Mouse (Mus musculus): ENCODE results near the gene Pigk. TPM values are rescaled to one million over a fixed set of nuclear protein-coding genes. Genes with fewer than 3 reads are reported as not detected.
"Not testable (repeated sequence)": the region's sequence is repeated elsewhere in the genome, so short reads cannot be mapped to it uniquely, and the experiment has no call there.

Pigk gene
- polyA plus RNA-seq (2016; fragmentation: Nextera tagmentation; extraction: Ambion mirVana) = 31.9 and 38.4 TPM in 2 replicates

GRCm38 (mm10) chr3:152713991-152714902 is at the start of gene Pigk:
Gene Pigk, plus strand, starts transcription at chr3:152714100.
- WGBS = under 1% methylated on average over 48 of the region's 48 CpGs
- peak within 1 kb of the TSS; percentile 91 for H3K27ac ChIP-seq
- peaks cover 12% of the 10 kb centered on the region for H3K4me1 ChIP-seq
- H3K36me3 ChIP-seq (replicated peaks) = no peaks in the 10 kb centered on the region
- peak within 1 kb of the TSS; percentile 96 for H3K4me3 ChIP-seq
- DNase-seq (ENCODE audit: extremely low spot score, low spot score) = peak; percentile 89
- no peaks in the 10 kb centered on the region for H3K9me3 ChIP-seq
- H3K27me3 ChIP-seq (ENCODE audit: poor library complexity, severe bottlenecking) = no peaks in the 10 kb centered on the region

DNA sequence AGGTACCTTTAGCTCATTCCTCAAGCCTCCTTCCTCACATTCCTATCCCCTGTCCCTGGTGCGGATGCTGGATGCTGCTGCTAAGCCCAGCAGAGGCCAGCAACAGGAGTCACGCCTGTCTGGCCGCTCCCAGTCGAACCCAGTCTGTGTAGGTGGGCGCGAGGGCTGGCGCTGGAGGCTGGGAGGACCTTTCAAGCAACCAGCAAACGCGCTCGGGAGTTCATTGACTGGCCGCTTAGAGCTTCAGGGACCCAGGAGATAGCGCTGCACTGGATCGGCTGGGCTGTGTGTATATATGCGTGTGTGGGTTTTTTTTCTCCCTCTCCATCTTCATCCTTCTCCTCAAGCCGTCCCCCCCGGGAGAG is 46.9 kb upstream of the Pigk start:
- H3K27ac ChIP-seq = no peak overlapping the region
- peaks cover 15% of the 10 kb centered on the region for H3K4me1 ChIP-seq
- H3K4me3 ChIP-seq = peak overlapping the region; percentile 68
- WGBS = 0% methylated on average over 16 of the region's 16 CpGs
- no peaks in the 10 kb centered on the region for H3K9me3 ChIP-seq
- no peaks in the 10 kb centered on the region for H3K36me3 ChIP-seq (replicated peaks)
- peak; percentile 40 for DNase-seq (ENCODE audit: extremely low spot score, low spot score)
- H3K27me3 ChIP-seq (ENCODE audit: poor library complexity, severe bottlenecking) = peaks cover 59% of the 10 kb centered on the region

GRCm38 (mm10) chr3:152667356-152668211 is 46.3 kb upstream of the Pigk start:
- H3K4me1 ChIP-seq = peaks cover 15% of the 10 kb centered on the region
- peak overlapping the region; percentile 68 for H3K4me3 ChIP-seq
- H3K27me3 ChIP-seq (ENCODE audit: poor library complexity, severe bottlenecking) = peaks cover 65% of the 10 kb centered on the region
- peak; percentile 46 for DNase-seq (ENCODE audit: extremely low spot score, low spot score)
- H3K9me3 ChIP-seq = no peaks in the 10 kb centered on the region
- WGBS = under 1% methylated on average over 75 of the region's 82 CpGs
- H3K27ac ChIP-seq = peak overlapping the region; percentile 73
- no peaks in the 10 kb centered on the region for H3K36me3 ChIP-seq (replicated peaks)

DNA sequence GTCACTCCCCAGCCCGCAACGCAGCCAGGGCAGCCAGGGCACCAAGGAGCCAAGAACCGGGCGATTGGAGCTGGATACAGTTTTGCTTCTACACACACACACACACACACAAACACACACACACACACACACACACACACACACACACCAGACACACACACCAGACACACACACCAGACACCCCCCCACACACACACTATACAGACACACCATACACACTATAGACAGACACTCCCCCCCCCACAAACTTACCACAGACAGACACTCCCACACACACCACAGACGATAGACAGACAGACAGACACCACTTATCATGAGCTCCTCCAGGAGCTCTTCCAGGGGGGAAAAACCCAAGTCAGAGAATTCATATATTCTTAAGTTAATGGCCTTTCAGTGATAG is 45.7 kb upstream of the Pigk start, which contains the start of gene Ak5:
Gene Ak5 (minus strand): TSS at position 122 of the 400 bp plus-strand sequence.
- peak within 1 kb of the TSS; percentile 68 for H3K4me3 ChIP-seq
- H3K9me3 ChIP-seq = no peaks in the 10 kb centered on the region
- peaks cover 65% of the 10 kb centered on the region for H3K27me3 ChIP-seq (ENCODE audit: poor library complexity, severe bottlenecking)
- peak within 1 kb of the TSS; percentile 73 for H3K27ac ChIP-seq
- peaks cover 15% of the 10 kb centered on the region for H3K4me1 ChIP-seq
- DNase-seq (ENCODE audit: extremely low spot score, low spot score) = no peak
- no peaks in the 10 kb centered on the region for H3K36me3 ChIP-seq (replicated peaks)
- 10% methylated on average over 5 of the region's 5 CpGs for WGBS

GRCm38 (mm10) chr3:152668793-152669192 is 45.1 kb upstream of the Pigk start:
- Histone ChIP-seq H3K27ac (no peak overlapping the region), H3K4me1 (peaks cover 15% of the 10 kb centered on the region), H3K27me3 (ENCODE audit: poor library complexity, severe bottlenecking) (peaks cover 65% of the 10 kb centered on the region), H3K36me3 (replicated peaks) (no peaks in the 10 kb centered on the region), H3K4me3 (no peak overlapping the region), H3K9me3 (no peaks in the 10 kb centered on the region)
- DNase-seq (ENCODE audit: extremely low spot score, low spot score) = no peak
- 75% methylated on average over 2 of the region's 2 CpGs for WGBS

DNA sequence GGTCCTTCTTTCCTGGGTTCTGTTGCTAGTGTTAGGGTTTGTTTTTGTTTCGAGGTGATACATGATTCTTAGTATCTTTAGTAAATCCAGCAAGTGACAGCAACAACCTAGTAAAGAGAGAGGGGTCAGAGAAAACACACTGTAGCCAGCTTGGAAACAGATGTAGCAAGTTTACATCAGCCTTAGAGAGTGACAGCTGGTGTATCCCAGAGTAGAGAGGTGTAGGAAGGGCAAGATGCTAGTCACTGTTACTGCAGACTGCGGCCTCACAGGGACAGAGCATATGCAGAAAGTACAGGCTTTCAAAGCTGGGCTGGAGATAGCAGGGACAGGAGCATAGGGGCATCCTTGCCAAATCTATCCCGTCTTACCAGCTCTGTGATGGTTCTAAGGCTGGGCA is 44.1 kb upstream of the Pigk start:
- DNase-seq (ENCODE audit: extremely low spot score, low spot score) = no peak
- Histone ChIP-seq H3K27me3 (ENCODE audit: poor library complexity, severe bottlenecking) (peaks cover 60% of the 10 kb centered on the region), H3K27ac (no peak overlapping the region), H3K4me3 (no peak overlapping the region), H3K4me1 (peaks cover 15% of the 10 kb centered on the region), H3K9me3 (no peaks in the 10 kb centered on the region), H3K36me3 (replicated peaks) (no peaks in the 10 kb centered on the region)
- WGBS = 90% methylated on average over 3 of the region's 3 CpGs

- WGBS = 83% methylated on average over 6 of the region's 6 CpGs
- no peak overlapping the region for H3K4me3 ChIP-seq
- DNase-seq (ENCODE audit: extremely low spot score, low spot score) = no peak
- H3K27ac ChIP-seq = no peak overlapping the region
- no peaks in the 10 kb centered on the region for H3K9me3 ChIP-seq
- H3K36me3 ChIP-seq (replicated peaks) = no peaks in the 10 kb centered on the region
- H3K4me1 ChIP-seq = peaks cover 8% of the 10 kb centered on the region
- peaks cover 14% of the 10 kb centered on the region for H3K27me3 ChIP-seq (ENCODE audit: poor library complexity, severe bottlenecking)
Measured at GRCm38 (mm10) chr3:152674663-152675062, 39.2 kb upstream of the Pigk start.

GRCm38 (mm10) chr3:152688532-152688931 is 25.4 kb upstream of the Pigk start:
- Histone ChIP-seq H3K36me3 (replicated peaks) (no peaks in the 10 kb centered on the region), H3K27me3 (ENCODE audit: poor library complexity, severe bottlenecking) (no peaks in the 10 kb centered on the region), H3K4me3 (no peak overlapping the region), H3K4me1 (no peaks in the 10 kb centered on the region), H3K27ac (no peak overlapping the region), H3K9me3 (no peaks in the 10 kb centered on the region)
- no peak for DNase-seq (ENCODE audit: extremely low spot score, low spot score)
- WGBS = 93% methylated on average over 5 of the region's 5 CpGs

- Histone ChIP-seq H3K27me3 (ENCODE audit: poor library complexity, severe bottlenecking) (no peaks in the 10 kb centered on the region), H3K27ac (no peak overlapping the region), H3K9me3 (no peaks in the 10 kb centered on the region), H3K4me3 (no peak overlapping the region), H3K36me3 (replicated peaks) (no peaks in the 10 kb centered on the region), H3K4me1 (no peaks in the 10 kb centered on the region)
- DNase-seq (ENCODE audit: extremely low spot score, low spot score) = no peak
- 86% methylated on average over 9 of the region's 9 CpGs for WGBS
Measured at GRCm38 (mm10) chr3:152689105-152689504, 24.8 kb upstream of the Pigk start.

DNA sequence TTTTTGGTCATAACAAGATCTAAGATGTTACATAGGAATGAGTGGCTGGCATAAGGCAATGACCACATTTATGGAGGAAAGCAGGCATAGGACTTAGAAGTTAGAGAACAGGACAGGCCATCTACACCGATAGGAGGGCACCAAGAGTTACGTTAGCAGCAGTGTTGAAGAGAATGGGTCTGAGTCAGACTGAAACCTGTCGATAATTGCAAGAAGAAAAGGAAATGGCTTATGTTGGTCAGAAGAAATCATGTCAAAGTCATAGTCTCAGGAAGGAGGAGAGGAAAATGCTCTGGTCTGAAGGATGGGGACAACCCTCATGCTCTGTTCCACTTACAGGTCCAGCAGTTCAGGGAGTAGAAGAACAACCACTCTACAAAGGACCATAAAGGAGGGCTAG is 18.9 kb upstream of the Pigk start:
- Histone ChIP-seq H3K36me3 (replicated peaks) (no peaks in the 10 kb centered on the region), H3K27me3 (ENCODE audit: poor library complexity, severe bottlenecking) (no peaks in the 10 kb centered on the region), H3K9me3 (no peaks in the 10 kb centered on the region), H3K4me1 (no peaks in the 10 kb centered on the region), H3K4me3 (no peak overlapping the region), H3K27ac (no peak overlapping the region)
- no peak for DNase-seq (ENCODE audit: extremely low spot score, low spot score)
- WGBS = 97% methylated on average over 3 of the region's 3 CpGs

- Histone ChIP-seq H3K36me3 (replicated peaks) (no peaks in the 10 kb centered on the region), H3K27me3 (ENCODE audit: poor library complexity, severe bottlenecking) (no peaks in the 10 kb centered on the region), H3K4me3 (no peak overlapping the region), H3K27ac (no peak overlapping the region), H3K9me3 (no peaks in the 10 kb centered on the region), H3K4me1 (no peaks in the 10 kb centered on the region)
- 87% methylated on average over 5 of the region's 5 CpGs for WGBS
- peak; percentile 4 for DNase-seq (ENCODE audit: extremely low spot score, low spot score)
Measured at GRCm38 (mm10) chr3:152698017-152698416, 15.9 kb upstream of the Pigk start.

GRCm38 (mm10) chr3:152699261-152699660 is 14.6 kb upstream of the Pigk start:
- WGBS = 84% methylated on average over 8 of the region's 8 CpGs
- no peak overlapping the region for H3K4me3 ChIP-seq
- no peaks in the 10 kb centered on the region for H3K4me1 ChIP-seq
- H3K36me3 ChIP-seq (replicated peaks) = no peaks in the 10 kb centered on the region
- H3K27me3 ChIP-seq (ENCODE audit: poor library complexity, severe bottlenecking) = no peaks in the 10 kb centered on the region
- peak; percentile 12 for DNase-seq (ENCODE audit: extremely low spot score, low spot score)
- H3K27ac ChIP-seq = no peak overlapping the region
- H3K9me3 ChIP-seq = no peaks in the 10 kb centered on the region

GRCm38 (mm10) chr3:152701536-152701935 is 12.4 kb upstream of the Pigk start:
- H3K9me3 ChIP-seq; H3K27me3 ChIP-seq (ENCODE audit: poor library complexity, severe bottlenecking); H3K27ac ChIP-seq; H3K4me1 ChIP-seq; H3K36me3 ChIP-seq (replicated peaks); H3K4me3 ChIP-seq: not testable (repeated sequence)
- WGBS = 91% methylated on average over 8 of the region's 8 CpGs
- DNase-seq (ENCODE audit: extremely low spot score, low spot score) = peak; percentile 13
